Mouse (Mus musculus): ENCODE data around the gene Tbc1d17.

DNA sequence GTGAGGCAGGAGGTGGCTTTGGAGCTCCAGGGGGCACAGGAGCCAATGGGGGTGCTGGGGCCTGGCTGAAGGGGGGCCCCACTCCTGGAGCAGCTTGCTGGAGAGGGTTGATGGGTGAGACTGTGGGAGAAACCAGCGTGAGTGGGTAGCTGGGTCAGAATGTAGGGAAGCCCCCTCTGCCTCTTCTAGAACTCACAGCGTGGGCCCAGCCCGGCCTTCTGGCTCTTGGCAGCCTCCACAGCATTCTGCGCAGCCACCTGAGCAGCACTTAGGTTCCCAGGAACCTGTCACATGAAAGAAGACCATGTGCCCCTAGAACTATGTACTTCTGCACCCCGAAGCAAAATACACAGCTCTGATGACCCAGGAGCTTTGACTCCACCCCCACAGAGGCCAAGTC, 35.8 kb upstream of the Tbc1d17 start:
- TF ChIP-seq POLR2A (IDR thresholded peaks at IDR 0.05; ENCODE audit: control insufficient read depth, extremely low read depth, insufficient read depth, low read length, poor library complexity) (no peak), CTCF (IDR thresholded peaks at IDR 0.05; ENCODE audit: borderline replicate concordance, control insufficient read depth, extremely low read depth, insufficient read depth, low read length, poor library complexity) (no peak)
